Mouse (Mus musculus) gastrocnemius, postnatal 4 days (tissue): Measurements from ENCODE around the gene Vamp8. TPM values are rescaled to one million over a fixed set of nuclear protein-coding genes. Genes with fewer than 3 reads are reported as not detected.

Experiments used
- DNase-seq, 2 experiments: peaks; one replicate each; pipeline ENCODE4 v3.0.0; 2021 to 2022; ENCODE audit warnings: low spot score in 2 of 2, mixed read lengths in 2 of 2
- total RNA-seq, 2 experiments: library from RNA; stranded (reverse); gene quantifications; 2 replicates each; pipeline ENCODE4 v1.2.3; 2021

Vamp8 gene
- total RNA-seq, 2 experiments from 2014 or later, result 72.0 to 72.9 TPM

- DNase-seq, result no peak
These were observed 34.4 kb downstream of the Vamp8 start for GRCm38 (mm10) chr6:72356001-72356532.

- peak; percentile 73 to 85 for DNase-seq
These were observed 35.2 kb downstream of the Vamp8 start, which contains the start of gene Tmem150a for GRCm38 (mm10) chr6:72355066-72355911. Gene Tmem150a, plus strand, starts transcription at chr6:72355447.

- no peak for DNase-seq
These were observed 36.5 kb downstream of the Vamp8 start for GRCm38 (mm10) chr6:72354025-72354424.

GRCm38 (mm10) chr6:72352636-72353405 is 37.7 kb downstream of the Vamp8 start:
- DNase-seq, result no peak

GRCm38 (mm10) chr6:72350214-72350613 is 40.3 kb downstream of the Vamp8 start:
- no peak for DNase-seq

- no peak for DNase-seq
These were observed 42.1 kb downstream of the Vamp8 start for GRCm38 (mm10) chr6:72348411-72348810.

GRCm38 (mm10) chr6:72347166-72347941 is 43.1 kb downstream of the Vamp8 start, which contains the start of gene 0610030E20Rik:
Gene 0610030E20Rik, plus strand, starts transcription at chr6:72347317.
- DNase-seq, result peak; percentile 43 to 76

- DNase-seq, result no peak
These were observed 44.2 kb downstream of the Vamp8 start for GRCm38 (mm10) chr6:72346261-72346660.

GRCm38 (mm10) chr6:72345633-72346032 is 44.9 kb downstream of the Vamp8 start:
- no peak for DNase-seq

- DNase-seq, result peak; percentile 81 to 94
These were observed 45.4 kb downstream of the Vamp8 start, which contains the start of gene Usp39 for GRCm38 (mm10) chr6:72345074-72345567. Gene Usp39, minus strand, starts transcription at chr6:72345184.

- no peak for DNase-seq
These were observed 46.0 kb downstream of the Vamp8 start for GRCm38 (mm10) chr6:72344396-72345073.

GRCm38 (mm10) chr6:72340481-72340880 is 50.0 kb downstream of the Vamp8 start:
- DNase-seq, result no peak

Other genes with a start within 250 kb of the Vamp8 start
- 10 to 100 TPM in 1 of 2 experiments, 1 to 10 TPM in 1; 8.8 to 10.7 TPM for gene Atoh8, start 155.1 kb downstream of the Vamp8 start, total RNA-seq
- gene Sftpb, start 86.1 kb downstream of the Vamp8 start, total RNA-seq, result under 1 TPM in 1 of 2 experiments, not detected in 1; 0.42 TPM
- gene Usp39, start 45.5 kb downstream of the Vamp8 start, total RNA-seq, result 10 to 100 TPM; 19.3 to 21.0 TPM
- 10 to 100 TPM; 16.1 to 18.3 TPM for gene 0610030E20Rik, start 43.4 kb downstream of the Vamp8 start, total RNA-seq
- gene Tmem150a, start 35.3 kb downstream of the Vamp8 start, total RNA-seq, result 10 to 100 TPM in 1 of 2 experiments, 1 to 10 TPM in 1; 9.4 to 10.2 TPM
- 10 to 100 TPM; 36.8 to 41.5 TPM for gene Rnf181, start 23.7 kb downstream of the Vamp8 start, total RNA-seq
- gene Vamp5, start 10.2 kb downstream of the Vamp8 start, total RNA-seq, result 10 to 100 TPM; 17.5 to 21.9 TPM
- gene Ggcx, start 23.6 kb upstream of the Vamp8 start, total RNA-seq, result 10 to 100 TPM; 24.6 to 27.6 TPM
- gene Mat2a, start 48.9 kb upstream of the Vamp8 start, total RNA-seq, result 100 to 1,000 TPM; 220 to 262 TPM
- under 1 TPM; 0.20 to 0.26 TPM for gene Sh2d6, start 131.0 kb upstream of the Vamp8 start, total RNA-seq
- 10 to 100 TPM; 15.8 to 16.6 TPM for gene Capg, start 153.7 kb upstream of the Vamp8 start, total RNA-seq
- gene Elmod3, start 207.7 kb upstream of the Vamp8 start, total RNA-seq, result 1 to 10 TPM; 8.1 to 8.8 TPM
- 10 to 100 TPM; 42.6 to 49.5 TPM for gene Retsat, start 207.8 kb upstream of the Vamp8 start, total RNA-seq
- gene Tgoln1, start 226.3 kb upstream of the Vamp8 start, total RNA-seq, result 10 to 100 TPM; 26.5 to 27.9 TPM